Mouse (Mus musculus): ENCODE measurements at regions not wholly inside any gene's neighbourhood (a gene's known extent, or its start where the extent isn't known, plus 50 kb on each side); places are given as distances from the start of the nearest gene placed in this dataset.

DNA sequence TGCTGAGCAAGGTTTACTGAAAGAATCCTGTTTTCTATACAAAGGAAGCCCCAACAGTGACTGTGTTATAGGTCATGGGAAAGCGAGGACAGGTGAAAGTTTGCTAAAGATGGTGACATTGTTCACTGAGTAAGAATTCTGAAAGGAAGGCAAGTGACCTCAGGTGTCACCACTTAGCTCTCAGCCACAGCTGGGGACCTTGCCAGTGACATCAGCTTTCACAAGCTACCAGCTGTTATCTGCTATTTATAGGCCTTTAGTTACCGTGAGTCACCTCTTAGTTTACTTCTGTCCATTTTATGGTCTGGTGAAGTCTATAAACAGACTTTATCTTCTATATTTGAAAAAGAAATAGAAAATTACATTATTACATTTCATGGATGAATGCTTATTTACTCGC, 65.4 kb upstream of the Mtpn start:
- TF ChIP-seq CTCF (IDR thresholded peaks at IDR 0.05; ENCODE audit: borderline replicate concordance, extremely low read depth, insufficient read depth, insufficient read length) (no peak), POLR2A (IDR thresholded peaks at IDR 0.05; ENCODE audit: borderline replicate concordance, extremely low read depth, insufficient read depth, insufficient read length, poor library complexity, severe bottlenecking) (no peak)
